Mouse (Mus musculus): Measurements from ENCODE around the gene Scn5a.

DNA sequence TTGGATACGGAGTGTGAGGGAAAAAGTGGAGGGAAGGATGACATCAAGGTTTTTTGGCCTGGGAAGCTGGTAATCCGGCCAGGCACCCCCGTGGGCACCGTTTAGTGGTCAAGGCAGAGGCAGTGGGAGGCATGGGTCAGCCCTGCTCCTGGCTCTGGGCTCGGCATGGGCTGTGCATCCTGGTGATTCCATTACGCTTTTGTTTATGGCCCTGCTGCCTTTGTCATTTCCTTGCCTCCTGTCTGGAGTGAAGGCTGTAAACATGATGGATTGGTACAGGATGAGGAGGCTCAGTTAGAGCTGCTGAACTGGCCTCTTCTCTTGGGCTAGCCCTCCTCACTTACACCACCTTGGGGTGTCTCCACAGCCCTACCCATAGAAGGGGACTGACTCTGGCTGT is 101.1 kb downstream of the Scn5a start:
- TF ChIP-seq CTCF (IDR thresholded peaks at IDR 0.05; ENCODE audit: low read depth) (no peak), EP300 (IDR thresholded peaks at IDR 0.05; ENCODE audit: low read depth) (no peak)

Measured in liver, embryonic 14.5 days (tissue).